Mouse (Mus musculus): ENCODE results near the gene Lrfn3. TPM values are rescaled to one million over a fixed set of nuclear protein-coding genes. Genes with fewer than 3 reads are reported as not detected.
A peak's percentile ranks its signal among the peaks of the same experiment; 100 is the strongest.

Lrfn3 gene
- polyA plus RNA-seq, 1 experiment from 2014 or later = 21.9 TPM

- no peak for TF ChIP-seq CTCF (IDR thresholded peaks at IDR 0.05)
- ChIA-PET CTCF (no interaction called here), POLR2A (no interaction called here)
- in situ Hi-C loops (cut with MboI; ENCODE audit: low pct_unique_long_range_greater_than_20kb) = no loop called here
- no peaks in the 10 kb centered on the region for H3K27me3 ChIP-seq
- DNase-seq (ENCODE audit: low read depth, low spot score) = no peak
- ATAC-seq = no peak
Measured at GRCm38 (mm10) chr7:30315559-30316529, 46.7 kb downstream of the Lrfn3 start.

- H3K27me3 ChIP-seq = no peaks in the 10 kb centered on the region
- ChIA-PET POLR2A (no interaction called here), CTCF (no interaction called here)
- in situ Hi-C loops (cut with MboI; ENCODE audit: low pct_unique_long_range_greater_than_20kb) = no loop called here
- DNase-seq (ENCODE audit: low read depth, low spot score) (no peak), ATAC-seq (no peak)
- TF ChIP-seq CTCF (IDR thresholded peaks at IDR 0.05) = no peak
Measured at GRCm38 (mm10) chr7:30314721-30315155, 47.8 kb downstream of the Lrfn3 start, which contains the start of gene Syne4. Gene Syne4 (plus strand): TSS chr7:30314807.

- ChIA-PET CTCF (interaction anchor here (0.8 to 1.7 kb wide), 3 partner anchors 12 to 22 kb away, joined by 3 to 6 read pairs (median 4); no protein-coding TSS in a partner anchor), POLR2A (interaction anchor here (0.5 to 0.7 kb wide), 3 partner anchors 8 to 56 kb away, joined by 3 to 7 read pairs (median 3); partner anchors contain the start of gene E130208F15Rik)
- H3K27me3 ChIP-seq = no peaks in the 10 kb centered on the region
- ATAC-seq = no peak
- TF ChIP-seq CTCF (IDR thresholded peaks at IDR 0.05) = no peak
- no peak for DNase-seq (ENCODE audit: low read depth, low spot score)
- in situ Hi-C loops (cut with MboI; ENCODE audit: low pct_unique_long_range_greater_than_20kb) = no loop called here
Measured at GRCm38 (mm10) chr7:30313666-30314320, 48.8 kb downstream of the Lrfn3 start.

GRCm38 (mm10) chr7:30310136-30310535, 52.4 kb downstream of the Lrfn3 start:
- ChIA-PET POLR2A (no interaction called here), CTCF (interaction anchor here (0.7 to 1.2 kb wide), 2 partner anchors 9 to 11 kb away, joined by 3 to 4 read pairs; partner anchors contain the start of gene E130208F15Rik)
- no peaks in the 10 kb centered on the region for H3K27me3 ChIP-seq
- no peak for DNase-seq (ENCODE audit: low read depth, low spot score)
- no peak for ATAC-seq
- TF ChIP-seq CTCF (IDR thresholded peaks at IDR 0.05) = no peak
- in situ Hi-C loops (cut with MboI; ENCODE audit: low pct_unique_long_range_greater_than_20kb) = no loop called here

DNA sequence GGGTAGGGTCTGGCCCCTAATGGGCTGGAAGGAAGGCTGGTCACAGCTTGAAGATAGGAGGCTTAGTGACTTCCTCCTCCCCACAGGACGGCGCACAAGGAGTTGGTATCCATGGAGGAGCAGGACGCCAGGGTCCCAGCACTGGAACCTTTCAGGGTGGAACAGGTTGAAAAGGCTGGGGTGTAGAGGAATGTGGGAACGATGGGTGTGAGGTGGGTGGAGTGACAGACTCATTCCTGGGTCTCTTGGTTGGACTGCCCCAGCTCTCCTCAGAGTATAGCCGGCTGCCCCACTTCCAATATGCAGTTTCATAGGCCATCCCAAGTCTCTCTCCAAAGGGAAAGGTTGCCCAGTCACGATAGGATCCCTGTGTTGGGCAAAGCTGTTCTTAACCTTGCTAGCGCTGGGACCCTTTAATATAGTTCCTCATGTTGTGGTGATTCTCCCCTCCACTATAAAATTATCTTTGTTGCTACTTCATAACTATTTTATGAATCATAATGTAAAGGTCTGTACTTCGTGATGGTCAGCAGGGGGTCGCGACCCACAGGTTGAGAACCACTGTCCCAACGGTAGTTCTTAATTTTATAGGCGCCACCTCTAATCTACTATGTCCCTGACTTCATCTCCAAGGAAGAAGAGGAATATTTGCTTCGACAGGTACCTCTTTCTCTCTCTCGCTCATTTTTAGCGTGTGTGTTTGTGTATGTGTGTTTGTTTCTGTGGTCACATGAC, 53.0 kb downstream of the Lrfn3 start:
- TF ChIP-seq CTCF (IDR thresholded peaks at IDR 0.05) = no peak
- ChIA-PET CTCF (interaction anchor here (1.3 kb wide), 1 partner anchor 11 kb away, joined by 3 read pairs; no protein-coding TSS in a partner anchor), POLR2A (interaction anchor here (0.7 kb wide), 1 partner anchor 12 kb away, joined by 3 read pairs; the partner anchor contains the start of gene E130208F15Rik)
- DNase-seq (ENCODE audit: low read depth, low spot score) (no peak), ATAC-seq (no peak)
- in situ Hi-C loops (cut with MboI; ENCODE audit: low pct_unique_long_range_greater_than_20kb) = no loop called here
- H3K27me3 ChIP-seq = no peaks in the 10 kb centered on the region

GRCm38 (mm10) chr7:30308076-30309005, 54.2 kb downstream of the Lrfn3 start, which contains the start of gene Alkbh6:
Gene Alkbh6 (plus strand): TSS chr7:30308717.
- no peaks in the 10 kb centered on the region for H3K27me3 ChIP-seq
- ChIA-PET POLR2A (interaction anchor here (0.7 to 0.8 kb wide), 2 partner anchors 13 to 14 kb away, joined by 3 to 5 read pairs; partner anchors contain the start of gene E130208F15Rik), CTCF (interaction anchor here (1.3 kb wide), 1 partner anchor 12 kb away, joined by 3 read pairs; no protein-coding TSS in a partner anchor)
- ATAC-seq = peak; percentile 100
- peak; percentile 78 for DNase-seq (ENCODE audit: low read depth, low spot score)
- in situ Hi-C loops (cut with MboI; ENCODE audit: low pct_unique_long_range_greater_than_20kb) = no loop called here
- no peak for TF ChIP-seq CTCF (IDR thresholded peaks at IDR 0.05)

DNA sequence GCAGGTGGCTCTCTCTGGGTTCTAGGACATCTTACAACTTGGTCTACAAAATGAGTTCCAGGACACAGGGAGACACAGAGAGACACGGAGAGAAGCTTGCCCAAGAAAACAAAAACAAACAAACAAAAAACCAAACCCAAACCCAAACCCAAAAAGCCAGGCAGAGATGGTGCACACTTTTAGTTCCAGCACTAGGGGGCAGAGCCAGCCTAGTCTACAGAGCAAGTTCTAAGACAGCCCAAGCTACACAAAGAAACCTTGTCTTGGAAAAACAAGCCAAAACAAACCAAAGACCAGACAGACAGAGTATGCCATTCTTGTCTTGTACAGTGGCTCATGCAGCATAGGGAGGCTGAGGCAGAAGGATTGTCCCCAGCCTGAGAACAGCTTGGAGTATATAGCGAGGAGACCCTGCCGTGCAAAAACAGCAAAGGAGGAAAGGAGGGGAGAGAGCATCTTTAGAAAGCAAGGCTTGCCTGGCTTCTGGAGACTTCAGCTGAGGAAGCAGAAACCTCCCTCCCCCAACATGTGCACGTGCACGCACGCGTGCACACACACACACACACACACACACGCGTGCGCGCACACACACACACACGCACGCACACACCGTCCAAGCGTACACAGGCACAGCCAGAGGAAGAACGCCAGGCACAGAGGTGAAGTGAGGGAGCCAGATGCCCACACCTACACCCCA, 56.3 kb downstream of the Lrfn3 start:
- ATAC-seq (no peak), DNase-seq (ENCODE audit: low read depth, low spot score) (no peak)
- CTCF ChIA-PET = interaction anchor here (0.8 to 1.2 kb wide), 3 partner anchors 27 to 34 kb away, joined by 3 to 6 read pairs (median 3); no protein-coding TSS in a partner anchor
- no peaks in the 10 kb centered on the region for H3K27me3 ChIP-seq
- in situ Hi-C loops (cut with MboI; ENCODE audit: low pct_unique_long_range_greater_than_20kb) = no loop called here
- POLR2A ChIA-PET = no interaction called here
- no peak for TF ChIP-seq CTCF (IDR thresholded peaks at IDR 0.05)

Other genes starting within 250 kb of the Lrfn3 start
- gene Zfp382, start 240.8 kb downstream of the Lrfn3 start, polyA plus RNA-seq (2021) = 8.7 TPM
- 56.4 TPM for gene Zfp146, start 193.0 kb downstream of the Lrfn3 start, polyA plus RNA-seq (2021)
- gene Cox7a1, start 178.6 kb downstream of the Lrfn3 start, polyA plus RNA-seq (2021) = 0.89 TPM
- gene Capns1, start 164.0 kb downstream of the Lrfn3 start, polyA plus RNA-seq (2021) = 456 TPM
- 79.3 TPM for gene Polr2i, start 130.8 kb downstream of the Lrfn3 start, polyA plus RNA-seq (2021)
- 87.4 TPM for gene Tbcb, start 130.5 kb downstream of the Lrfn3 start, polyA plus RNA-seq (2021)
- gene Ovol3, start 127.0 kb downstream of the Lrfn3 start, polyA plus RNA-seq (2021) = not detected
- 0.14 TPM for gene Thap8, start 82.7 kb downstream of the Lrfn3 start, polyA plus RNA-seq (2021)
- gene Wdr62, start 82.4 kb downstream of the Lrfn3 start, polyA plus RNA-seq (2021) = 9.7 TPM
- 78.3 TPM for gene Clip3, start 71.0 kb downstream of the Lrfn3 start, polyA plus RNA-seq (2021)
- gene Alkbh6, start 54.1 kb downstream of the Lrfn3 start, polyA plus RNA-seq (2021) = 35.2 TPM
- 2.6 TPM for gene Syne4, start 48.0 kb downstream of the Lrfn3 start, polyA plus RNA-seq (2021)
- gene E130208F15Rik, start 41.0 kb downstream of the Lrfn3 start, polyA plus RNA-seq (2021) = 3.3 TPM
- gene Sdhaf1, start 38.9 kb downstream of the Lrfn3 start, polyA plus RNA-seq (2021) = 6.4 TPM
- gene Tyrobp, start 51.0 kb upstream of the Lrfn3 start, polyA plus RNA-seq (2021) = not detected
- gene Hcst, start 57.1 kb upstream of the Lrfn3 start, polyA plus RNA-seq (2021) = not detected
- 0.86 TPM for gene Nfkbid, start 59.0 kb upstream of the Lrfn3 start, polyA plus RNA-seq (2021)
- gene Aplp1, start 82.8 kb upstream of the Lrfn3 start, polyA plus RNA-seq (2021) = 104 TPM
- not detected for gene Kirrel2, start 94.9 kb upstream of the Lrfn3 start, polyA plus RNA-seq (2021)
- gene Nphs1, start 95.5 kb upstream of the Lrfn3 start, polyA plus RNA-seq (2021) = not detected
- gene Prodh2, start 130.8 kb upstream of the Lrfn3 start, polyA plus RNA-seq (2021) = 0.05 TPM
- gene Arhgap33, start 172.3 kb upstream of the Lrfn3 start, polyA plus RNA-seq (2021) = 5.4 TPM
- gene Hspb6, start 189.4 kb upstream of the Lrfn3 start, polyA plus RNA-seq (2021) = 29.8 TPM
- 19.5 TPM for gene Proser3, start 189.5 kb upstream of the Lrfn3 start, polyA plus RNA-seq (2021)
- 36.4 TPM for gene Lin37, start 197.1 kb upstream of the Lrfn3 start, polyA plus RNA-seq (2021)
- 47.8 TPM for gene U2af1l4, start 200.5 kb upstream of the Lrfn3 start, polyA plus RNA-seq (2021)
- 3.6 TPM for gene Gm49396, start 200.6 kb upstream of the Lrfn3 start, polyA plus RNA-seq (2021)
- gene Psenen, start 200.9 kb upstream of the Lrfn3 start, polyA plus RNA-seq (2021) = 104 TPM
- gene Igflr1, start 202.7 kb upstream of the Lrfn3 start, polyA plus RNA-seq (2021) = 1.0 TPM
- 40.7 TPM for gene Kmt2b, start 226.0 kb upstream of the Lrfn3 start, polyA plus RNA-seq (2021)
- gene Zbtb32, start 236.1 kb upstream of the Lrfn3 start, polyA plus RNA-seq (2021) = 1.9 TPM

All from Patski (cell line).